In the genomic region with DNA sequence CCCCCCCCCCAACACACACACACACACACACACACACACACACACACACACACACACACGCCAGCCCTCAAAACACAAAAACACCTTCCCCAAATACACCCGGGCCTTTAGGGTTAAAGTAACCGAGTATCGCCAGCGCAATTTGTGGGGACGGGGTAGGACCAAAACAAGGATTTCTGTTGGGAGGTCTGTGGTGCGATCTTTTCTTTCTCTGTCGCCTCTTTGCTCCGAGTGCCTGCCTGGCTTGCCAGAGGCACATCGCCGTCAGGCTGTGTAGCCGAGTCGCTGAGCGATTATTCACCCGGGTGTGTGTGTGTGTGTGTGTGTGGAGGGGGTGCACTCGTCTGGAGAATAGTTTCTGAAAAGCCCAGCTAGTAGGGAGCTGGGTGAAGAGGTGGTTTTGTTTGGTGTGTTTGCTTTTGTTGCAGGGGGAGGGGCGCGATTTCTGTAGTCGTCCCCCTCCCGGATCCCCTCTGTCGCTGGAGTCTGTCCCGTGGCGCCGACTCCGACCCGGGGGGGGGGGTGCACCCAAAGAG, we compare ENCODE assay signal across 8 mouse cellular contexts. TPM values are rescaled to one million over a fixed set of nuclear protein-coding genes. Genes with fewer than 3 reads are reported as not detected.
A peak's percentile ranks its signal among the peaks of the same experiment; 100 is the strongest.
DNase-seq lines count a peak whose midpoint lies in the region; ATAC-seq and TF ChIP-seq lines count a peak whose summit lies in the region.

No protein-coding gene starts in this region.

- no peak for TF ChIP-seq CTCF in testis, adult 2 months (IDR thresholded peaks at IDR 0.05; ENCODE audit: control insufficient read depth, insufficient read depth, insufficient replicate concordance, low read depth, low read length)
- no peak for TF ChIP-seq CTCF in intestine, postnatal 0 days (IDR thresholded peaks at IDR 0.05; ENCODE audit: low read depth)

- peak overlapping the region; percentile 92 for H3K9ac ChIP-seq in intestine, postnatal 0 days (ENCODE audit: low read depth, low read length)
- peak overlapping the region; percentile 94 for H3K9ac ChIP-seq in limb, embryonic 12.5 days (replicated peaks)
- peak overlapping the region; percentile 94 for H3K9ac ChIP-seq in midbrain, embryonic 13.5 days (replicated peaks)

- peak overlapping the region; percentile 94 for H3K4me2 ChIP-seq in intestine, postnatal 0 days (replicated peaks; ENCODE audit: low read depth)
- H3K4me2 ChIP-seq in limb, embryonic 12.5 days: peak overlapping the region; percentile 89
- H3K4me2 ChIP-seq in midbrain, embryonic 13.5 days (replicated peaks): peak overlapping the region; percentile 88

- DNase-seq in testis, postnatal 14 days (ENCODE audit: low spot score): no peak
- DNase-seq in gastrocnemius, postnatal 25 days: peak; percentile 71
- peak; percentile 68 to 69 for DNase-seq in spleen, postnatal 10 days (ENCODE audit: low spot score in 2 of 2)

- H3K27ac ChIP-seq in testis, adult 2 months (ENCODE audit: control insufficient read depth, insufficient read depth, low read depth, low read length): peak overlapping the region; percentile 79
- H3K27ac ChIP-seq in intestine, postnatal 0 days (ENCODE audit: low read depth, low read length): peak overlapping the region; percentile 94
- peak overlapping the region; percentile 98 for H3K27ac ChIP-seq in limb, embryonic 12.5 days
- H3K27ac ChIP-seq in midbrain, embryonic 13.5 days: peak overlapping the region; percentile 89

- TF ChIP-seq POLR2A in testis, adult 2 months (IDR thresholded peaks at IDR 0.05; ENCODE audit: control insufficient read depth, low read depth, low read length): no peak

- no peaks in the 10 kb centered on the region; the same call in 1 of the 2 replicates for H3K27me3 ChIP-seq in testis, adult 2 months (ENCODE audit: control insufficient read depth, insufficient read depth, low read length)
- no peaks in the 10 kb centered on the region for H3K27me3 ChIP-seq in intestine, postnatal 0 days (replicated peaks; ENCODE audit: control insufficient read depth, insufficient read depth, low read length)
- no peaks in the 10 kb centered on the region for H3K27me3 ChIP-seq in limb, embryonic 12.5 days
- no peaks in the 10 kb centered on the region for H3K27me3 ChIP-seq in midbrain, embryonic 13.5 days

- WGBS in intestine, postnatal 0 days: 1% methylated on average over 25 of the region's 26 CpGs
- WGBS in limb, embryonic 12.5 days: 1% methylated on average over 25 of the region's 26 CpGs
- 1% methylated on average over 26 of the region's 26 CpGs for WGBS in midbrain, embryonic 13.5 days

- H3K36me3 ChIP-seq in testis, adult 2 months (ENCODE audit: control insufficient read depth, insufficient read depth, low read length): no peaks in the 10 kb centered on the region
- no peaks in the 10 kb centered on the region for H3K36me3 ChIP-seq in intestine, postnatal 0 days (ENCODE audit: control insufficient read depth, insufficient read depth)
- H3K36me3 ChIP-seq in limb, embryonic 12.5 days: 0 out of 2 replicates have a peak, but pooled peaks cover 3% of the 10 kb centered on the region
- no peaks in the 10 kb centered on the region for H3K36me3 ChIP-seq in midbrain, embryonic 13.5 days

- no peaks in the 10 kb centered on the region for H3K9me3 ChIP-seq in intestine, postnatal 0 days (ENCODE audit: control insufficient read depth)
- H3K9me3 ChIP-seq in limb, embryonic 12.5 days: no peaks in the 10 kb centered on the region
- no peaks in the 10 kb centered on the region for H3K9me3 ChIP-seq in midbrain, embryonic 13.5 days

- H3K4me1 ChIP-seq in testis, adult 2 months (ENCODE audit: control insufficient read depth, insufficient read depth, low read length): peaks cover 25% of the 10 kb centered on the region
- H3K4me1 ChIP-seq in intestine, postnatal 0 days (replicated peaks; ENCODE audit: control insufficient read depth, insufficient read depth, low read length): peaks cover 11% of the 10 kb centered on the region
- H3K4me1 ChIP-seq in limb, embryonic 12.5 days (replicated peaks): peaks cover 36% of the 10 kb centered on the region
- H3K4me1 ChIP-seq in midbrain, embryonic 13.5 days (replicated peaks): peaks cover 36% of the 10 kb centered on the region

- peak overlapping the region; percentile 94 for H3K4me3 ChIP-seq in testis, adult 2 months (ENCODE audit: control insufficient read depth, low read depth, low read length)
- H3K4me3 ChIP-seq in intestine, postnatal 0 days (ENCODE audit: low read depth, low read length): peak overlapping the region; percentile 83
- H3K4me3 ChIP-seq in limb, embryonic 12.5 days (replicated peaks): peak overlapping the region; percentile 92
- H3K4me3 ChIP-seq in midbrain, embryonic 13.5 days (replicated peaks): peak overlapping the region; percentile 98

- ATAC-seq in common myeloid progenitor, adult 5-6 weeks (replicated peaks; ENCODE audit: low read depth, poor library complexity, severe bottlenecking): 0 out of 2 replicates have a peak, but pooled peaks have one; percentile 1
- ATAC-seq in intestine, postnatal 0 days: no peak
- no peak for ATAC-seq in limb, embryonic 12.5 days (ENCODE audit: insufficient number of reproducible peaks, insufficient read depth, low FRiP score, low TSS enrichment, low read depth)
- peak; percentile 24 for ATAC-seq in midbrain, embryonic 13.5 days

RNA-seq across cellular contexts. Expression of a gene that starts 2.1 kb away (rescaled TPM):
- 54.8 and 55.6 TPM in 2 replicates for polyA plus RNA-seq in testis, adult 2 months (2012; rRNA removed)
- total RNA-seq in common myeloid progenitor, adult 5-6 weeks (2017): 44.2 and 48.8 TPM in 2 replicates
- 10 to 100 TPM; 37.8 to 39.1 TPM for total RNA-seq in gastrocnemius, postnatal 25 days (2021)
- 58.9 and 64.0 TPM in 2 replicates for polyA plus RNA-seq in intestine, postnatal 0 days (2015; fragmentation: Nextera tagmentation; extraction: Ambion mirVana)
- polyA plus RNA-seq in limb, embryonic 12.5 days (2016; fragmentation: Nextera tagmentation; extraction: Ambion mirVana): 45.5 and 46.6 TPM in 2 replicates
- polyA plus RNA-seq in midbrain, embryonic 13.5 days (2015; fragmentation: Nextera tagmentation; extraction: Ambion mirVana): 32.4 and 50.7 TPM in 2 replicates

RNA-seq across cellular contexts. Expression of a gene that starts 59.2 kb away (rescaled TPM):
- not detected in 2 replicates for polyA plus RNA-seq in testis, adult 2 months (2012; rRNA removed)
- not detected in 2 replicates for total RNA-seq in common myeloid progenitor, adult 5-6 weeks (2017)
- total RNA-seq in gastrocnemius, postnatal 25 days (2021): not detected
- not detected in 2 replicates for polyA plus RNA-seq in intestine, postnatal 0 days (2015; fragmentation: Nextera tagmentation; extraction: Ambion mirVana)
- not detected in 2 replicates for polyA plus RNA-seq in limb, embryonic 12.5 days (2016; fragmentation: Nextera tagmentation; extraction: Ambion mirVana)
- polyA plus RNA-seq in midbrain, embryonic 13.5 days (2015; fragmentation: Nextera tagmentation; extraction: Ambion mirVana): not detected in 2 replicates

Comparison
In these comparisons a context has a peak if more than half of its experiments do, and no peak if none do; other contexts are left out.
1. ATAC-seq: peak in common myeloid progenitor, adult 5-6 weeks (single experiment) and midbrain, embryonic 13.5 days (single experiment); none in intestine, postnatal 0 days (single experiment) and limb, embryonic 12.5 days (single experiment).
2. Peak in every context shown above with its lines, with median percentiles within 50 percentile points of each other: H3K27ac ChIP-seq, H3K4me3 ChIP-seq, H3K4me2 ChIP-seq and H3K9ac ChIP-seq.